Mouse (Mus musculus) layer of hippocampus, adult 2 months (tissue): ENCODE measurements around the gene Myo3a. TPM values are rescaled to one million over a fixed set of nuclear protein-coding genes. Genes with fewer than 3 reads are reported as not detected.
"Not testable (repeated sequence)": the region's sequence is repeated elsewhere in the genome, so short reads cannot be mapped to it uniquely, and the experiment has no call there.

Experiments used
- DNase-seq, 2 experiments: peaks; one replicate each; pipeline ENCODE4 v3.0.0; 2022; ENCODE audit warnings: low spot score in 2 of 2
- H3K27ac ChIP-seq: fragments of 200-600 bp; 2 replicates; pipeline ENCODE4 v1.8.1; 2022
- H3K4me3 ChIP-seq: fragments of 200-600 bp; 2 replicates; pipeline ENCODE4 v1.8.1; 2022; ENCODE audit warnings: mild to moderate bottlenecking
- CTCF ChIP-seq: fragments of 200-600 bp; conservative IDR thresholded peaks from 2 replicates; pipeline ENCODE4 v1.8.1; 2022; ENCODE audit warnings: antibody characterized with exemption, mild to moderate bottlenecking, moderate library complexity
- long read RNA-seq, 2 experiments: library from polyadenylated mRNA; stranded (forward); transcript quantifications; one replicate each; pipeline ENCODE4 v2.0.0; 2021; ENCODE audit warnings: borderline mapping rate in 2 of 2
- total RNA-seq, 2 experiments: library from RNA; stranded (reverse); gene quantifications; 2 replicates each; pipeline ENCODE4 v1.2.3; 2021

Gene Myo3a
- 1 to 10 TPM; 1.3 to 1.6 TPM for total RNA-seq
- long read RNA-seq, experiment 1, result 0 reads
- long read RNA-seq, experiment 2, result 0 reads

DNA sequence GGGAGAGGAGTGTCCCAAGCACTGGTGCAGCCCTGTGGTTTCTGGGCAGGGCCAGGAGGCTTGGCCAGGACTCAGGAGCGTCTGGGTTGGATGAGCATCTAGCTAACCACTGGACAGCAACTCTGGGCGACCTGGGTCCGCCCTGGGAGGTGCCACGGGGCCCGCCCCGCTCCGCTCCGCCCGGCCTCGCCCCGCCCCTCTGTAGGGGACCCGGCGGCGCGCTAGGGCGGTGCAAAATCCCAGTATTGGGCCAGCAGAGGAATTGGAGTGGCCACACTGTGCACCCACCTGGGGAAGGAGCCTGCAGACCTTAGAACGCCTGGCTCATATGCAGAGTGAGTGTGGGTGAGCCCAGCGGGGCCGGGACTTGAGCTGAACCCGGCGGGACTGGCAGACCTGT is at the start of gene Myo3a:
Myo3a (plus strand) TSS at position 196 of the 400 bp plus-strand sequence.
- H3K4me3 ChIP-seq, result no peak within 1 kb of the TSS; the same call in 1 of the 2 replicates
- TF ChIP-seq CTCF, result no peak

DNA sequence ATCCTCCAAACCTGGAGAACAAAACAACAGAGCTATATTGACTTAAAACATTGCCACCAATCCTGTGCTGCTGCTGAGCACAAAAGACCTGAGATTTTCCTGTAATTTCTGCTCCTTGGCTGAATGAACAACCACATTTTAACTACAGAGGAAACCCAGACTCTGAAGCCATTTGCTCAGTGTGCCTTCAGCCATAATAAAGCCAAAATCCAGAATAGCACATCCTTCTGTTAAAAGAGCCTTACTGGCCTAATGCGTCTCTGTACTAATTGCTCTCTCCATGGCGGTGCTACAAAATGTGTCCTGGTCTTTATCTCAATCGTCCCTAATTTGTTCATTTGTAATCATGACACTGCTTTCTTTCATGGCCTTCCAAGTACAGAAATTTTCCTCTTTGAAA is 23.2 kb downstream of the Myo3a start:
- TF ChIP-seq CTCF, result no peak
- Histone ChIP-seq H3K27ac (no peak overlapping the region), H3K4me3 (no peak overlapping the region)
- no peak for DNase-seq

More for the DNA sequence above, at the start of gene Myo3a:
- H3K27ac ChIP-seq, result no peak within 1 kb of the TSS
- no peak for DNase-seq

DNA sequence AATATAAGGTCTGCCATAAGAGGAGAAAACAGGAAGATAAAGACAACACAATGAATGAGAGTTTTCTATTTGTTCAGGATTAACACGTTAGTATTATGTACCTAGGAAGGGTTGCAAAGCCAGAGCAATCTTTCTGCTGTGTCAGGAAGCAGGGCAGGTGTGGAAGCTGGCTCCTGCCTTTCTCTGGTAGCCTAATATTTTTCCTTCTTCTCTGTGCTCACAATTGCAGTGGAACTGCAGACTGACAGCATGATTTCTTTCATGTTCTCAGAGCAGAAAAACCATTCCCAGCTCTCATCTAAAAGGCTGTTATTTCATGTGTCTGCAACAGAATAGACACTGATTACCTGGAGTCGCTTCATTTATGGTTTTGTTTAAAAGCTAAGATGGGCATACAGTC is 23.7 kb downstream of the Myo3a start:
- TF ChIP-seq CTCF, result no peak
- Histone ChIP-seq H3K4me3 (no peak overlapping the region), H3K27ac (no peak overlapping the region)
- no peak for DNase-seq

DNA sequence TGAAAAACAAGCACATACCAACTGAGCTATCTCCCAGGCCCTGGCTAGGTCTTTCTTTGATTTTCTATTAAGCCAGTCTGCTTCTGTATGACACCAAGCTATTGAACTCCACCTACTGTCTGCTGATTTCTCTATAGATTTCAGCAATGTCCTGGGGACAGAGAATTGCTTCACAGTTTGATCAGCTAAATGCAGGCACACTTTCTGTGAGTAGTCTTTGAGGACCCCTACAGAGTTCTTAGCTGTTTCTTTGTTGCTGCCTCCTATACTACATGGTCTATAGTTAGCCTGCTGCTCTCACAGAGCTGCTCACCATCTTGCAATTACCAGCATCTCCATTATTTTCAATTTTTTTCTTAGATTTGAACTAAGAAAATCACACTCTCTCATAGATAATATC is 28.3 kb downstream of the Myo3a start:
- no peak for TF ChIP-seq CTCF
- no peak for DNase-seq
- H3K4me3 ChIP-seq, result no peak overlapping the region

DNA sequence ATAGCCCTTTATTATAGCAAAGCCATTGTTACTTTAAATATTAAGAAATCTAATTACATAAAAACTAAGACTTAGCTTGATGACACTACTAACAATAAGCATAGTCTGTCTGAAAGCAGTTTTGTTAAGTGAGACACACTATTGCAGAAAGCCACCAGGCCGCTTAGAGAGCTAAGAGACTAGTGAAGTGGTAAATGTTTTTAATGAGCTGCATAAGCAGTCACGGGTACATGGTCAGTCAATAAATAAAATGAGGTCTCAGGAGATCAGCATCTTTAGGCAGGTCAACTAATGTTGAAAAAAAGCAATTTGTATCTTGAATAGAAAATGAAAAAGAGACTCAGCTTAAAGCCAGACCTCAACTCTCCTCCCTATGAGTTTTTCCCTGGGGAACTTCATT is 44.3 kb downstream of the Myo3a start:
- DNase-seq, result no peak
- no peak for TF ChIP-seq CTCF
- Histone ChIP-seq H3K4me3 (no peak overlapping the region), H3K27ac (no peak overlapping the region)

More for the DNA sequence above, 28.3 kb downstream of the Myo3a start:
- no peak overlapping the region for H3K27ac ChIP-seq

DNA sequence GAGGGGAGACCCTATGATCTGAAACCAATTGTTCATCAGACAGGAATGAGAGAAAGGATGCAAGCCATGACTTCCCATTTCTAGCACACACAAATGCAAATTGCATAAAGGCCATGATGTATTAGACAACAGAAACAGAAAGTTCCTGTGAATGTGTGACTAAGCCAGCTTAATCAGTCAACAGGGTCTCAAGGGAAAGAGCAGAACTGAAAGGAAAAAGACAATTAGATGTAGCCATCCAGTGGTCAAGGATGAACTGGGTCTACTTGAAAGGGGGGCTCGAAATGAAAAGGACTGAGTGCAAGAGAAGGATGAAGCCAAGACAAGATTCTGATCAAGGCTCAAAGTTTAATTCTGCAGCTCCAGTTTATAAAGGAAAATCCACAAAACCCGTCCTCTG is 58.1 kb downstream of the Myo3a start:
- DNase-seq, result no peak
- no peak overlapping the region for H3K4me3 ChIP-seq
- no peak overlapping the region for H3K27ac ChIP-seq
- TF ChIP-seq CTCF, result no peak

DNA sequence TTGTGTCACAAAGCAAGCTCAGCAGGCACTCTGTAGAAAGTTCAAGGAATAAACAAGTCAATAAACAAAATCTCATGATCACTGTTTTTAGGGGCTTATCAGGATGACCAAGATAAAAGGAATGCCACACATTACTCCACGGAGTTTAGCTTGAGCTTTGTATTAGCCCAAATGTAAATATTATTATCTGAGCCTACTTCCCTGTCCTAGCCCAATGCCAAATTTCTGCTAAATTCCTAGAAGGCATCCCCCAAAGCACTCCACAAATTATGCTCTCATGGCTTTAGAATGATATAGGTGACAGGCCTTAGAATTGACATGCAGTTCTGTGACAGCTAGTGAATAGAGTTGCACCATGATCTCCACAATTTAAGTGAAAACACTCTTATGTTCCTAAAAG is 58.5 kb downstream of the Myo3a start:
- no peak for DNase-seq
- no peak for TF ChIP-seq CTCF
- Histone ChIP-seq H3K27ac (no peak overlapping the region), H3K4me3 (no peak overlapping the region)

DNA sequence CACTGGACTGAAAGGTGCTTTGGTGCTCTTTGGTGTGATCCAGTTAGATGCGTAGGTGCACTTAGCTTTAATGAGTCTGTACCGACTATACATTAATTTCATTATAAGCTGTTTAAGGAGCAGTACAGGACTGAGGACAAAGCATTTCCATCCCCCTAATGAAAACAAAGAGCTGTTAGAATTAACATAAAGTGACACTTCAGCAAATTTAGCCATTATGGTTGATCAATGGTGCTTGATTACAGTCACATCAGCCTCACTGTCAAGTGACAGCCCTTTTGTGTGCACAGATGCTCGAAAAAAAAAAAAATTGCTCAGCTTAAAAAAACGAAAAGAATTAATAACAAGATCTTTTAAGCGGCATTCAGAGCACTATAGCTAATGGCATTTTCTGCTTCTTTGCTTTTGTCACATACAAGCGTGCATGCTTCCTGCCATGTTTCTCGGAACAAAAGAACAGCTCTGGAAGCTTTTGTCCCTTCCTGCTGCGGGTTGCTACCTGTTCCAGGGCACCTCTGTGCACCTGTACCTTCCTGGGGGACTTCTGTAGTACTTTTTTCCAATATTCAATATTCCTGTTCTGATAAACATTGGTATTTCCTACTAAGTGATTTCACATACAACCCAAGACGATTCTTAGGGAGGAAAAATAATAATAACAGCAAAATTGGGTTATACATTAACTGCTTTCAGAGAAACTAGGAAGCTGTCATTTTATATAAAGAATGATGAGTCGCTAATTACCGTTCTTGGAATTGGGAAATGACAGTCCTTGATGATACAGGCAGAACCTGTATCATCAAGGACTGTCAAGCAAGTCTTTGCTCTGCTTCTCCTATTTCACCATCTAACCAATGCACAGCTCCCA is 66.5 kb downstream of the Myo3a start:
- DNase-seq, result no peak
- no peak overlapping the region for H3K4me3 ChIP-seq
- no peak for TF ChIP-seq CTCF
- no peak overlapping the region for H3K27ac ChIP-seq

DNA sequence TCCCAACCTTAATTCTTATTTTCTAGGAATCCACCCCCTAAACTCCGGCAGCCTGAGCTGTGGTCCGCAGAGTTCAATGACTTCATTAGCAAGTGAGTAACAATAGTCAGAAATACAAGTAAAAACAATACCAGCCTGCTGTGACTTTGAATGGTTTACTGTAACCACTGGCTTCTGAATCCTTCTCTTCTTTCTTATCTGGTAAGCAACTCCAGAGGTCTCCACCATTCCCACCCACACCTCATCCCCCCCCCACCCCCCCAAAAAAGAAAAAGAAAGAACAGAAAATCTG is 67.1 kb downstream of the Myo3a start:
- DNase-seq, result no peak
- no peak overlapping the region for H3K27ac ChIP-seq
- no peak overlapping the region for H3K4me3 ChIP-seq
- no peak for TF ChIP-seq CTCF

DNA sequence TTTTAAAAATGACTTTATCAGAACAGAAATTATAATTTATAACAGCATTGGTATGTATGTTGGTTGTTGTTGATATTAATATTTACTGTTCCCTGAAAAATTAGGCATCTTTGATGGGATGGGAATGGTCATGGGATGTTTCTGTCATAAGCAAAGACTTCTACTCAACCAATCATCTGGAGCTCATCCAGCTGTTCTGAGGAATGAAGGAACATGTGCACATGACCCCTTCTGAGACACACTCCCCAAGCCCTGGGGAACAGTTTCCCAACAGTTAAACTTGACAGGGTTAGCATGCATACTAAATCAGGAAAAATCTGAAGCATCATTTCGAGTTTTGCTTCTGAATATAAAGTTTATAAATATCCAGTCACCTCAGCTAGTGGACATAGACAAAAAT is 70.6 kb downstream of the Myo3a start:
- no peak overlapping the region for H3K27ac ChIP-seq
- no peak for DNase-seq
- no peak for TF ChIP-seq CTCF

DNA sequence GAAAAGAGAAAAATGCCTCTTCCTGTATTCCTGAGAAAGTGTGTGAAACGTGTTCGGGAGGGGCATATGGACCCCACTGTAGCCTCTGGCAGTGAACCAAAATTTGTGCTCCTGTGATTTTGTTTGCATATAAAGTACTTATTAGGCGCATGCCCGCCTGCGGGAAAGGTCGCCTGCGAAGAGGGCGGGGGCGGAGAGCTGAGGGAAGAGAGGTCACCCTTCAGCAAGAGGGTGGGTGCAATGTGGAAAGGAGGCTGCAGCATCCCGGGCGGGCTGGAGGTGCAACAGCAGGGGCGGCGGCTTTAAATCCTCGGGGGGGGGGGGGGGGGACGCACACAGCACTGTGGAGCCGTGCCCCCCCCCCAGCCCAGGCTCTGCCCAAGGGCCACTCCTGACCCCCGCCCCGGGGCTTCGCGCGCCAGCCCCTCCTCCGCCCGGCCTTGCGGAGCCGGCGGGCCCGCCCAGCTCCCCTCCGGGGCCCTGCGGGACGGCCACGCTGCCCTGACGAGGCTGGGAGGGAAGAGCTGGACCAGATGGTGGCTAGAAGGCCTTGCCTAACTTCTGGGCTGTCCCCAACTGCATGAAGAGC is 111.1 kb downstream of the Myo3a start:
- Histone ChIP-seq H3K27ac (no peak overlapping the region), H3K4me3 (peak overlapping the region; percentile 32)
- no peak for DNase-seq
- TF ChIP-seq CTCF, result no peak

More for the DNA sequence above, 70.6 kb downstream of the Myo3a start:
- no peak overlapping the region for H3K4me3 ChIP-seq

DNA sequence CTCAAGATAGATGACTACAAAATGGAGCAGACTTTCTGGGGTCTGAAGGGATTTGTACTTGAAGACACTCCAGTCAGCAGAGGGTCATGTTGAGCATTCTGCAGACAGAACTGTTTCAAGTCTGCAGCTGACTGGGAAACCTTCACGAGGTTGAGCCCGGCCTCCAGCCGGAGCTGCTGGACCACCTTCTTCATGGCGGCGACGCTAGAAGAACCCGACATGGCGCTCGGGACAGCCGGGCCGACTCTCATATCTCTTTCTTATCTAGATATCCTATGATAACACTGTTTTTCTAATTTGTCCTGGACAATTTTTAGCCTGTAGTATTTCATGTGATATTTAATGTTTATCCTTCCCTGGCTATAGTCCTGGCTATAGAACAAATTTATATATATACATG is 183.2 kb downstream of the Myo3a start:
- not testable (repeated sequence) for H3K27ac ChIP-seq, H3K4me3 ChIP-seq, DNase-seq

DNA sequence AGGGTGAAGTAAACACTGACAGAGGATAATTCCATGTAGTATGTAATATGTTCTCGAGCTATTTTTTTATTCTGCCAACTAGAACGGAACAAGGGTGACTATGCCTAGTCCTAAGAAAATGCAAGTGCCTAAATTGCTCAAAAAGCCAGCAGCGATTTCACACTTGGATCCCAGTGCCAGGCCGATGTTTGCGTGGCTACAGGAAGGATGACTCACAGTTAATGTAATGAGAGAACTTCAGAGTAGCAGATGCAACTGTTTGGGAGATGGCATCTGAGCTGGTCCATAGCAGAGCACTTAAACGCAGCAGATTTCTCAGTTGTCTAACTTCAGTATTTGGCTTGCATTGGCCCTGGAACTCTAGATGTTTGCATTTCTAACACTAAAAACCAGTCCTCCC is 321.1 kb downstream of the Myo3a start:
- Histone ChIP-seq H3K4me3 (no peak overlapping the region), H3K27ac (no peak overlapping the region)
- TF ChIP-seq CTCF, result no peak
- no peak for DNase-seq

DNA sequence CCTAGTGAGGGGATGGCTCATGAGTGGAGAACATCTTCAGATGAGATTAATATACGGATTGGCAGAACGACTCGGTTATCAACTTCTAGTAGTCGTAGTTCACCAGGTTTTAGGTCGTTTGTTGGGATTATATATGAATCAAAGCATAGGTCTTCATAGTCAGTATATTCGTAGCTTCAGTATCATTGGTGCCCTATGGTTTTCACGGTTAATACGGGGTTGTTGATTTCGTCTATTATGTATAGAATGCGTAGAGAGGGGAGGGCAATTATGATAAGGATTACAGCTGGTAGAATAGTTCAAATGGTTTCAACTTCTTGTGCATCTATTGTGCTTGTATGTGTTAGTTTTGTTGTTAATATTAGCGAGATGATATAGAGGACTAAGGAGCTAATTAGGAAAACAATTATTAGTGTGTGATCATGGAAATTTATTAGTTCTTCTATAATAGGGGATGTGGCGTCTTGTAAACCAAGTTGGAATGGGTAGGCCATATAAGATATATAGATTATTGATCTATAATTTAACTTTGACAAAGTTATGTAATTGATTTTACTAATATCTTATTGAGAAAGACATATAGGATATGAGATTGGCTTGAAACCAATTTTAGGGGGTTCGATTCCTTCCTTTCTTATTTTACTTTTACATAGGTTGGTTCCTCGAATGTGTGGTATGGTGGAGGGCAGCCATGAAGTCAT is 360.3 kb downstream of the Myo3a start:
- H3K27ac ChIP-seq, H3K4me3 ChIP-seq, DNase-seq: not testable (repeated sequence)

DNA sequence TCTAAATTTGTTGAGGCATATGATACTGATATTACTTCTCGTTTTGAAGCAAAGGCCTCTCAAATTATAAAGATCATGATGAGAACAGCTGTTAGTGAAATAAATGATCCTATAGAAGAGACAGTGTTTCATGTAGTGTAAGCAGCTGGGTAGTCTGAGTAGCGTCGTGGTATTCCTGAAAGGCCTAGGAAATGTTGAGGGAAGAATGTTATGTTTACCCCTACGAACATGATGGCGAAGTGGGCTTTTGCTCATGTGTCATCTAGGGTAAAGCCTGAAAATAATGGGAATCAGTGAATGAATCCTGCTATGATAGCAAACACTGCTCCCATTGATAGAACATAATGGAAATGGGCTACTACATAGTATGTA is 360.9 kb downstream of the Myo3a start:
- not testable (repeated sequence) for H3K4me3 ChIP-seq, DNase-seq, H3K27ac ChIP-seq

DNA sequence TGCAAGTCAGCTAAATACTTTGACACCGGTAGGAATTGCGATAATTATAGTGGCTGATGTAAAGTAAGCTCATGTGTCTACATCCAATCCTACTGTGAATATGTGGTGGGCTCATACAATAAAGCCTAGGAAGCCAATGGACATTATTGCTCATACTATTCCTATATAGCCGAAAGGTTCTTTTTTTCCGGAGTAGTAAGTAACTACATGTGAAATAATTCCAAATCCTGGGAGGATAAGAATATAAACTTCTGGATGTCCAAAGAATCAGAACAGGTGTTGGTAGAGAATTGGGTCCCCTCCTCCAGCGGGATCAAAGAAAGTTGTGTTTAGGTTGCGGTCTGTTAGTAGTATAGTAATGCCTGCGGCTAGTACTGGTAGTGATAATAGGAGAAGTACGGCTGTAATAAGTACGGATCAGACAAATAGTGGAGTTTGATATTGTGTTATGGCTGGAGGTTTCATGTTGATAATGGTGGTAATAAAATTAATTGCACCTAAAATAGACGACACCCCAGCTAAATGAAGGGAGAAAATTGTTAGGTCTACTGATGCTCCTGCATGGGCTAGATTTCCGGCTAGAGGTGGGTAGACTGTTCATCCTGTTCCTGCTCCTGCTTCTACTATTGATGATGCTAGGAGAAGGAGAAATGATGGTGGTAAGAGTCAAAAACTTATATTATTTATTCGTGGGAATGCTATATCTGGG is 361.5 kb downstream of the Myo3a start:
- H3K4me3 ChIP-seq, DNase-seq, H3K27ac ChIP-seq: not testable (repeated sequence)

DNA sequence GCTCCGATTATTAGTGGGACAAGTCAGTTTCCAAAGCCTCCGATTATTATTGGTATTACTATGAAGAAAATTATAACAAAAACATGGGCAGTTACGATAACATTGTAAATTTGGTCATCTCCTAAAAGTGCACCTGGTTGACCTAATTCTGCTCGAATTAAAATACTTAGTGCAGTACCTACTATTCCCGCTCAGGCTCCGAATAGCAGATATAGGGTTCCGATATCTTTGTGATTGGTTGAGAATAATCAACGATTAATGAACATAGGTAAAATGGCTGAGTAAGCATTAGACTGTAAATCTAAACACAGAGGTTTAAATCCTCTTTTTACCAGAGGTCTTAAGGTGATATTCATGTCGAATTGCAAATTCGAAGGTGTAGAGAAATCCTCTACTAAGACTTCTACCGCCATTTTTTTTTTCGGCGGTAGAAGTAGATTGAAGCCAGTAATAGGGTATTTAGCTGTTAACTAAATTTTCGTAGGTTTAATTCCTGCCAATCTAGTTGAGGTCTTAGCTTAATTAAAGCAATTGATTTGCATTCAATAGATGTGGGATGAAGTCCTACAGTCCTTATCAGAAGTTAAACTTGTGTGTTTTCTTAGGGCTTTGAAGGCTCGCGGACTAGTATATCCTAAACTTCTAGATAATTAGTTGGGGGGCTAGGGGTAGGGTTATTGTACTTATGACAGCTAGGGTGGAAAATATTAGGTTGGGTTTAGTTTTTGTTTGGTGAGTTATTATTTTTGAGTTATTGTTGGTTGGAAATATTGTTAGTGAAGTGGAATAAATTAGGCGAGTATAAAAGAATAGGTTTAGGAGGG is 362.3 kb downstream of the Myo3a start:
- not testable (repeated sequence) for H3K4me3 ChIP-seq, DNase-seq, H3K27ac ChIP-seq
